Mouse (Mus musculus) G1E (cell line): Measurements from ENCODE around the gene Wdr72. TPM values are rescaled to one million over a fixed set of nuclear protein-coding genes. Genes with fewer than 3 reads are reported as not detected.

Source experiments
- ATAC-seq: 2 replicates; pipeline ENCODE4 v1.8.0; 2016; ENCODE audit warnings: mild to moderate bottlenecking; ENCODE audit not compliant: insufficient number of reproducible peaks, poor library complexity, low FRiP score, severe bottlenecking; ENCODE audit errors: extremely low read depth
- DNase-seq: peaks from one replicate; pipeline ENCODE4 v3.0.0; 2012; ENCODE audit warnings: low spot score
- H3K27me3 ChIP-seq: 2 replicates; pipeline ENCODE4 v1.6.1; 2012; ENCODE audit warnings: mild to moderate bottlenecking, low read length, inconsistent platforms; ENCODE audit not compliant: insufficient read depth
- H3K36me3 ChIP-seq: replicated peaks from 2 replicates; pipeline ENCODE3; 2012; ENCODE audit warnings: mild to moderate bottlenecking, inconsistent platforms
- H3K4me1 ChIP-seq: 2 replicates; pipeline ENCODE4 v1.6.1; 2012; ENCODE audit warnings: low read depth, low read length, inconsistent platforms, mixed read lengths; ENCODE audit not compliant: insufficient read depth
- H3K4me3 ChIP-seq: 2 replicates; pipeline ENCODE4 v1.5.1; 2012; ENCODE audit warnings: low read depth, mild to moderate bottlenecking, inconsistent platforms, low read length, moderate library complexity, mixed read lengths
- H3K9me3 ChIP-seq: replicated peaks from 2 replicates; pipeline ENCODE4 v1.6.1; 2012; ENCODE audit warnings: inconsistent platforms
- CTCF ChIP-seq: IDR thresholded peaks from 2 replicates; pipeline ENCODE4 v1.5.1; 2012; ENCODE audit warnings: low read depth, low read length, inconsistent platforms, mixed read lengths
- GATA1 ChIP-seq: IDR thresholded peaks from 2 replicates; pipeline ENCODE4 v1.6.1; 2012; ENCODE audit warnings: borderline replicate concordance, low read length, inconsistent platforms, mixed read lengths
- GATA2 ChIP-seq: IDR thresholded peaks from 2 replicates; pipeline ENCODE4 v1.6.1; 2012; ENCODE audit warnings: low read depth, low read length, inconsistent platforms, borderline replicate concordance
- POLR2AphosphoS5 ChIP-seq: IDR thresholded peaks from 2 replicates; pipeline ENCODE4 v1.6.1; 2012; ENCODE audit warnings: low read depth, low read length, inconsistent platforms; ENCODE audit not compliant: insufficient replicate concordance
- TAL1 ChIP-seq: conservative IDR thresholded peaks from 2 replicates; pipeline ENCODE4 v1.6.1; 2012; ENCODE audit warnings: low read depth, low read length, inconsistent platforms, mixed read lengths
- polyA plus RNA-seq: library from polyadenylated mRNA; stranded (reverse); fragments of >175 nt; gene quantifications from 2 replicates; pipeline ENCODE4 v1.2.3, GENCODE M21; 2012
- total RNA-seq, 2 experiments: library from RNA; stranded (forward) in 1 of 2; stranded (reverse) in 1 of 2; fragments of 200-1000 nt in 1 of 2; fragments of >200 nt in 1 of 2; fragmentation: Nextera tagmentation in 1 of 2; gene quantifications; 2 replicates each; pipeline ENCODE4 v1.2.3; 2014 to 2017

Gene Wdr72
- total and polyA plus RNA-seq, 3 experiments: under 0.01 TPM; not detected in 2

GRCm38 (mm10) chr9:74258389-74258788 lies 148.2 kb downstream of the Wdr72 start:
- H3K27me3 ChIP-seq: no peaks in the 10 kb centered on the region
- DNase-seq: no peak
- no peaks in the 10 kb centered on the region for H3K4me1 ChIP-seq
- H3K4me3 ChIP-seq: no peak overlapping the region
- H3K9me3 ChIP-seq: peaks cover 17% of the 10 kb centered on the region
- H3K36me3 ChIP-seq: no peaks in the 10 kb centered on the region
- no peak for TF ChIP-seq CTCF
- no peak for TF ChIP-seq TAL1
- no peak for TF ChIP-seq GATA2
- TF ChIP-seq POLR2AphosphoS5: no peak
- TF ChIP-seq GATA1: no peak
- ATAC-seq: no peak

- DNase-seq: no peak
- Histone ChIP-seq H3K4me3 (no peak overlapping the region), H3K36me3 (no peaks in the 10 kb centered on the region), H3K4me1 (no peaks in the 10 kb centered on the region), H3K27me3 (no peaks in the 10 kb centered on the region), H3K9me3 (peaks cover 17% of the 10 kb centered on the region)
- TF ChIP-seq TAL1: no peak
- TF ChIP-seq POLR2AphosphoS5: no peak
- no peak for TF ChIP-seq GATA1
- no peak for TF ChIP-seq CTCF
- TF ChIP-seq GATA2: no peak
- no peak for ATAC-seq
These were observed 167.7 kb downstream of the Wdr72 start for GRCm38 (mm10) chr9:74277752-74278385.

- no peak for ATAC-seq
- TF ChIP-seq GATA1: no peak
- no peak for TF ChIP-seq GATA2
- TF ChIP-seq TAL1: no peak
- no peak for TF ChIP-seq CTCF
- no peak for TF ChIP-seq POLR2AphosphoS5
- no peak overlapping the region for H3K4me3 ChIP-seq
- no peaks in the 10 kb centered on the region for H3K36me3 ChIP-seq
- H3K27me3 ChIP-seq: no peaks in the 10 kb centered on the region
- H3K9me3 ChIP-seq: peaks cover 16% of the 10 kb centered on the region
- no peak for DNase-seq
- no peaks in the 10 kb centered on the region for H3K4me1 ChIP-seq
These were observed 171.9 kb downstream of the Wdr72 start for GRCm38 (mm10) chr9:74282072-74282471.

GRCm38 (mm10) chr9:74286210-74286609 lies 176.1 kb downstream of the Wdr72 start:
- no peak for ATAC-seq
- Histone ChIP-seq H3K36me3 (no peaks in the 10 kb centered on the region), H3K9me3 (peaks cover 13% of the 10 kb centered on the region), H3K4me3 (no peak overlapping the region), H3K4me1 (no peaks in the 10 kb centered on the region), H3K27me3 (no peaks in the 10 kb centered on the region)
- DNase-seq: no peak
- no peak for TF ChIP-seq POLR2AphosphoS5
- TF ChIP-seq CTCF: no peak
- TF ChIP-seq GATA1: no peak
- no peak for TF ChIP-seq TAL1
- TF ChIP-seq GATA2: no peak

- no peaks in the 10 kb centered on the region for H3K27me3 ChIP-seq
- H3K4me1 ChIP-seq: no peaks in the 10 kb centered on the region
- H3K9me3 ChIP-seq: peaks cover 20% of the 10 kb centered on the region
- ATAC-seq: no peak
- no peaks in the 10 kb centered on the region for H3K36me3 ChIP-seq
- no peak overlapping the region for H3K4me3 ChIP-seq
- TF ChIP-seq POLR2AphosphoS5: no peak
- no peak for TF ChIP-seq CTCF
- TF ChIP-seq GATA1: no peak
- no peak for TF ChIP-seq GATA2
- TF ChIP-seq TAL1: no peak
- no peak for DNase-seq
These were observed 184.3 kb downstream of the Wdr72 start for GRCm38 (mm10) chr9:74294479-74294878.

- DNase-seq: no peak
- Histone ChIP-seq H3K4me1 (no peaks in the 10 kb centered on the region), H3K9me3 (peaks cover 14% of the 10 kb centered on the region), H3K36me3 (no peaks in the 10 kb centered on the region), H3K27me3 (no peaks in the 10 kb centered on the region), H3K4me3 (no peak overlapping the region)
- no peak for ATAC-seq
- TF ChIP-seq POLR2AphosphoS5: no peak
- no peak for TF ChIP-seq CTCF
- TF ChIP-seq TAL1: no peak
- TF ChIP-seq GATA1: no peak
- no peak for TF ChIP-seq GATA2
These were observed 208.6 kb downstream of the Wdr72 start for GRCm38 (mm10) chr9:74318771-74319170.
